Comparison of ENCODE assay signal across 8 mouse cellular contexts in genomic region chr14:25520991-25521390, GRCm38 (mm10).
DNase-seq lines count a peak whose midpoint lies in the region; ATAC-seq and TF ChIP-seq lines count a peak whose summit lies in the region.

No protein-coding gene starts in this region.

- H3K9me3 ChIP-seq in liver, embryonic 12.5 days (replicated peaks) = no peaks in the 10 kb centered on the region

- peak overlapping the region; percentile 31 for H3K9ac ChIP-seq in heart, adult 2 months (ENCODE audit: low read depth, low read length)
- H3K9ac ChIP-seq in liver, embryonic 12.5 days = no peak overlapping the region

- H3K79me2 ChIP-seq in heart, adult 2 months (replicated peaks; ENCODE audit: control insufficient read depth, insufficient read depth, low read length) = no peaks in the 10 kb centered on the region; the same call in 1 of the 2 replicates

- no peak for TF ChIP-seq POLR2A in heart, adult 2 months (IDR thresholded peaks at IDR 0.05; ENCODE audit: insufficient read depth, low read depth, low read length)

- H3K4me2 ChIP-seq in liver, embryonic 12.5 days = no peak overlapping the region

- no peak for ATAC-seq in liver, embryonic 12.5 days
- ATAC-seq in erythroblast, adult 5-6 weeks (replicated peaks; ENCODE audit: low FRiP score, poor library complexity, severe bottlenecking) = no peak

- H3K4me1 ChIP-seq in heart, adult 2 months (ENCODE audit: control insufficient read depth, insufficient read depth, low read length) = peaks cover 72% of the 10 kb centered on the region
- H3K4me1 ChIP-seq in liver, embryonic 12.5 days = peaks cover 100% of the 10 kb centered on the region

- 47% methylated on average over 9 of the region's 9 CpGs for WGBS in heart, adult 2 months
- 75% methylated on average over 9 of the region's 9 CpGs for WGBS in liver, embryonic 12.5 days (ENCODE audit: insufficient replicate concordance)

- H3K4me3 ChIP-seq in heart, adult 2 months = no peak overlapping the region
- H3K4me3 ChIP-seq in liver, embryonic 12.5 days = no peak overlapping the region

- H3K36me3 ChIP-seq in heart, adult 2 months (ENCODE audit: control insufficient read depth, insufficient read depth, low read length) = peaks cover 26% of the 10 kb centered on the region
- peaks cover 6% of the 10 kb centered on the region; the same call in 1 of the 2 replicates for H3K36me3 ChIP-seq in liver, embryonic 12.5 days

- no peak for TF ChIP-seq EP300 in heart, adult 2 months (IDR thresholded peaks at IDR 0.05; ENCODE audit: insufficient read depth, low read depth, low read length)

- H3K27me3 ChIP-seq in heart, adult 2 months (ENCODE audit: control insufficient read depth, insufficient read depth, low read length) = no peaks in the 10 kb centered on the region
- no peaks in the 10 kb centered on the region for H3K27me3 ChIP-seq in liver, embryonic 12.5 days (replicated peaks)

- no peak for DNase-seq in heart, adult 2 months
- no peak for DNase-seq in heart, adult 8-10 months (ENCODE audit: low spot score)
- peak; percentile 22 for DNase-seq in thymus, postnatal 14 days
- no peak for DNase-seq in thymus, postnatal 0 days (ENCODE audit: low spot score)
- DNase-seq in layer of hippocampus, adult 8-10 months (ENCODE audit: low spot score in 2 of 2) = no peak
- no peak for DNase-seq in layer of hippocampus, adult 9-11 months

- H3K27ac ChIP-seq in heart, adult 2 months = peak overlapping the region; percentile 88
- H3K27ac ChIP-seq in liver, embryonic 12.5 days = peak overlapping the region; percentile 93

- intact Hi-C loops in heart, adult 2 months (cut with DNase I) = loop anchor here (5.0 kb wide), 1 partner anchor 214 kb away; no protein-coding TSS in a partner anchor

- no peak for TF ChIP-seq CTCF in heart, adult 2 months (IDR thresholded peaks at IDR 0.05)
